ENCODE assay signal across 11 mouse cellular contexts in the genomic region with DNA sequence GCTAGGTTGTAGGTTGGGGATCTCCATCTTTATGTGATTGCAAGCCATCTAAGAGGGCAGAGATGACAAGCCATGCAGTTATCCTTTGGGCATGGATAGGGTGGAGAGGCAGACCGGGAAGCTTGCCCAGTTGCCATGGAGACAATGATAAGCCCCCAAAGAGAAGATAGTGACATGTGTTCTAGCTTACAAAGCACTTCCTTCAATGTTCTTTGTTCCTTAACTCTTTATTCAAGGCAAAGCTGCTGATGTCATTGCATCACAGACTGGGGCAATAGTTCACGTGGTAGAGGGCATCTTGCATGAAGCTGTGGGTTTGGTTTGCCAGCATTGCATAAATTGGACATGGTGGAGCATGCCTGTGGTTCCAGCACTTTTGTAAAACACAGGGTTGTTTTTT. TPM values are rescaled to one million over a fixed set of nuclear protein-coding genes. Genes with fewer than 3 reads are reported as not detected.
DNase-seq lines count a peak whose midpoint lies in the region; ATAC-seq and TF ChIP-seq lines count a peak whose summit lies in the region.
"Had no signal": no experiment of that assay in that cellular context is flagged by ENCODE, and none has a peak within 500 bp of the region (broad histone marks: within the 10 kb centered on the region; RNA-seq: fewer than 3 reads in every experiment).

No protein-coding gene starts in this region.

- peak; percentile 71 for DNase-seq in heart, postnatal 0 days (ENCODE audit: low spot score)
- no peak for DNase-seq in heart, adult 11 months
- DNase-seq in ovary, adult 18-20 months (ENCODE audit: low spot score): peak; percentile 43
- no peak for DNase-seq in ovary, postnatal 14 days (ENCODE audit: low spot score)
- peak; percentile 64 for DNase-seq in brain, embryonic 14.5 days (ENCODE audit: low read depth)
- no peak for DNase-seq in left cerebral cortex, adult 8-10 months (ENCODE audit: low spot score in 2 of 2)
- DNase-seq: spleen, adult 18-20 months had no signal

- WGBS in heart, postnatal 0 days: 7% methylated on average over 2 of the region's 2 CpGs

- TF ChIP-seq POLR2A in brain, embryonic 14.5 days (IDR thresholded peaks at IDR 0.05; ENCODE audit: borderline replicate concordance, extremely low read depth, insufficient read depth, insufficient read length, poor library complexity, severe bottlenecking): no peak

- TF ChIP-seq CTCF in heart, postnatal 0 days (IDR thresholded peaks at IDR 0.05; ENCODE audit: low read depth): no peak
- TF ChIP-seq CTCF in brain, embryonic 14.5 days (IDR thresholded peaks at IDR 0.05; ENCODE audit: borderline replicate concordance, extremely low read depth, insufficient read depth, insufficient read length): no peak

- ATAC-seq in heart, postnatal 0 days (ENCODE audit: insufficient read depth, low read depth): peak; percentile 83
- peak; percentile 79 for ATAC-seq in monocyte, adult 5-6 weeks (replicated peaks; ENCODE audit: insufficient number of reproducible peaks, low FRiP score, low TSS enrichment, poor library complexity, severe bottlenecking)
- no peak for ATAC-seq in megakaryocyte-erythroid progenitor cell, adult 5-6 weeks (replicated peaks; ENCODE audit: low FRiP score, low TSS enrichment, poor library complexity, severe bottlenecking)
- ATAC-seq: activated CD4-positive, CD25-positive, alpha-beta regulatory T cell, adult 4 months had no signal

- H3K27me3 ChIP-seq in heart, postnatal 0 days (ENCODE audit: control insufficient read depth, insufficient read depth, low read length): no peaks in the 10 kb centered on the region
- H3K27me3 ChIP-seq: limb, embryonic 13.5 days had no signal

- no peak for TF ChIP-seq EP300 in heart, postnatal 0 days (IDR thresholded peaks at IDR 0.05; ENCODE audit: low read depth)

- H3K4me3 ChIP-seq in heart, postnatal 0 days (ENCODE audit: low read depth, low read length): no peak overlapping the region
- H3K4me3 ChIP-seq: limb, embryonic 13.5 days had no signal

- no peaks in the 10 kb centered on the region for H3K9me3 ChIP-seq in heart, postnatal 0 days (replicated peaks; ENCODE audit: control insufficient read depth, low read length)
- H3K9me3 ChIP-seq: limb, embryonic 13.5 days had no signal

- H3K4me2 ChIP-seq in heart, postnatal 0 days (ENCODE audit: low read depth, low read length): no peak overlapping the region
- H3K4me2 ChIP-seq: limb, embryonic 13.5 days had no signal

- H3K36me3 ChIP-seq in heart, postnatal 0 days (replicated peaks; ENCODE audit: control insufficient read depth, insufficient read depth, low read length): no peaks in the 10 kb centered on the region
- H3K36me3 ChIP-seq: limb, embryonic 13.5 days had no signal

- 0 out of 2 replicates have a peak, but pooled peaks cover 5% of the 10 kb centered on the region for H3K4me1 ChIP-seq in heart, postnatal 0 days (ENCODE audit: control insufficient read depth, insufficient read depth)
- H3K4me1 ChIP-seq: limb, embryonic 13.5 days had no signal

- no peak overlapping the region for H3K9ac ChIP-seq in heart, postnatal 0 days (replicated peaks; ENCODE audit: low read depth, low read length)
- H3K9ac ChIP-seq: limb, embryonic 13.5 days had no signal

- H3K27ac ChIP-seq in heart, postnatal 0 days (ENCODE audit: low read depth): no peak overlapping the region
- H3K27ac ChIP-seq: limb, embryonic 13.5 days had no signal

RNA-seq across cellular contexts. Expression of a gene that starts 27.1 kb away (rescaled TPM):
- total RNA-seq in heart, postnatal 0 days (2014; rRNA removed; ENCODE audit: low replicate concordance): 1.4 and 3.2 TPM in 2 replicates
- 2.1 and 2.6 TPM in 2 replicates for polyA plus RNA-seq in heart, postnatal 0 days (2015; fragmentation: Nextera tagmentation; extraction: Ambion mirVana)
- polyA plus RNA-seq in brain, embryonic 14.5 days (2012; rRNA removed): 1.1 and 1.3 TPM in 2 replicates
- 28.7 to 49.6 TPM (median 34.2 TPM) in 3 replicates for total RNA-seq in monocyte, adult 5-6 weeks (2017)
- total RNA-seq in left cerebral cortex, adult 8-10 months (2022): under 1 TPM in 3 of 4 experiments, not detected in 1; 0.52 to 0.84 (median 0.59) TPM
- total RNA-seq in megakaryocyte-erythroid progenitor cell, adult 5-6 weeks (2014; fragmentation: Nextera tagmentation): 3.3 and 4.7 TPM in 2 replicates
- 10.4 and 32.5 TPM in 2 replicates for total RNA-seq in megakaryocyte-erythroid progenitor cell, adult 5-6 weeks (2017)

Comparison
In these comparisons a context has a peak if more than half of its experiments do, and no peak if none do; other contexts are left out.
1. DNase-seq: peak in heart, postnatal 0 days (single experiment), ovary, adult 18-20 months (single experiment) and brain, embryonic 14.5 days (single experiment); none in heart, adult 11 months (single experiment), ovary, postnatal 14 days (single experiment) and left cerebral cortex, adult 8-10 months (0 of 2).